Mouse (Mus musculus) CH12.LX (cell line): ENCODE measurements around the gene Pxn. TPM values are rescaled to one million over a fixed set of nuclear protein-coding genes. Genes with fewer than 3 reads are reported as not detected.

Source experiments
- DNase-seq: peaks from one replicate; pipeline ENCODE4 v3.0.0-alpha.2; 2013; ENCODE audit errors: extremely low read depth
- H3K27ac ChIP-seq: 2 replicates; pipeline ENCODE4 v1.5.1; 2012; ENCODE audit warnings: low read depth, mild to moderate bottlenecking, control low read depth, moderate library complexity; ENCODE audit not compliant: insufficient read depth
- H3K27me3 ChIP-seq: replicated peaks from 2 replicates; pipeline ENCODE3; 2012; ENCODE audit warnings: inconsistent platforms
- H3K36me3 ChIP-seq, 2 experiments: replicated peaks in 1 of 2; 2 replicates each; pipeline versions ENCODE3 to v1.6.1; 2012; ENCODE audit warnings: inconsistent platforms in 1 of 2, low read length in 1 of 2, mild to moderate bottlenecking in 1 of 2, mixed read lengths in 1 of 2, moderate library complexity in 1 of 2; ENCODE audit not compliant: control insufficient read depth in 1 of 2, insufficient read depth in 1 of 2
- H3K4me1 ChIP-seq, 2 experiments: 2 replicates each; pipeline ENCODE4 v1.6.1; 2012; ENCODE audit warnings: inconsistent platforms in 1 of 2, moderate library complexity in 1 of 2; ENCODE audit not compliant: insufficient read depth in 2 of 2, control insufficient read depth in 1 of 2
- H3K4me2 ChIP-seq: 2 replicates; pipeline ENCODE4 v1.6.1; 2012; ENCODE audit warnings: low read depth, mild to moderate bottlenecking, control low read depth; ENCODE audit not compliant: poor library complexity, insufficient read depth, severe bottlenecking
- H3K4me3 ChIP-seq, 3 experiments: fragments of 150-350 bp in 1 of 3; sonication (generic) in 1 of 3; replicated peaks in 1 of 3; 2 replicates each; pipeline versions ENCODE3 to v1.5.1; 2011 to 2012; ENCODE audit warnings: low read depth in 2 of 3, low read length in 2 of 3, mild to moderate bottlenecking in 2 of 3, moderate library complexity in 2 of 3, control low read depth in 1 of 3, improper control_type of control experiment in 1 of 3, inconsistent platforms in 1 of 3, mixed read lengths in 1 of 3; ENCODE audit not compliant: poor library complexity in 1 of 3
- H3K79me2 ChIP-seq: replicated peaks from 2 replicates; pipeline ENCODE4 v1.6.1; 2012; ENCODE audit warnings: mild to moderate bottlenecking, moderate library complexity; ENCODE audit not compliant: control insufficient read depth, poor library complexity, insufficient read depth, severe bottlenecking; ENCODE audit errors: extremely low read depth
- H3K9ac ChIP-seq: 2 replicates; pipeline ENCODE4 v1.6.1; 2012; ENCODE audit warnings: low read depth, mild to moderate bottlenecking, control low read depth, moderate library complexity; ENCODE audit not compliant: insufficient read depth
- H3K9me3 ChIP-seq: replicated peaks from 2 replicates; pipeline ENCODE3; 2012; ENCODE audit warnings: low read length, inconsistent platforms, mixed read lengths
- CTCF ChIP-seq, 2 experiments: IDR thresholded peaks in 1 of 2; conservative IDR thresholded peaks in 1 of 2; 2 replicates each; pipeline ENCODE4 v1.5.1; 2011 to 2012; ENCODE audit warnings: low read depth in 2 of 2, low read length in 2 of 2, improper control_type of control experiment in 1 of 2, inconsistent platforms in 1 of 2, mild to moderate bottlenecking in 1 of 2, moderate library complexity in 1 of 2
- E2F4 ChIP-seq: IDR thresholded peaks from 2 replicates; pipeline ENCODE4 v1.6.1; 2011; ENCODE audit warnings: low read depth, low read length, improper control_type of control experiment; ENCODE audit not compliant: insufficient replicate concordance
- ELF1 ChIP-seq: IDR thresholded peaks from 2 replicates; pipeline ENCODE4 v1.6.1; 2014; ENCODE audit warnings: low read depth, mild to moderate bottlenecking, inconsistent platforms, low read length, improper control_type of control experiment
- EP300 ChIP-seq: IDR thresholded peaks from 2 replicates; pipeline ENCODE4 v1.6.1; 2011; ENCODE audit warnings: low read length, improper control_type of control experiment
- ETS1 ChIP-seq: conservative IDR thresholded peaks from 2 replicates; pipeline ENCODE4 v1.6.1; 2012; ENCODE audit warnings: low read depth, mild to moderate bottlenecking, inconsistent platforms, low read length, improper control_type of control experiment, moderate library complexity
- GABPA ChIP-seq: IDR thresholded peaks from 2 replicates; pipeline ENCODE4 v1.6.1; 2012; ENCODE audit warnings: low read depth, low read length, improper control_type of control experiment, inconsistent platforms; ENCODE audit not compliant: insufficient replicate concordance
- HCFC1 ChIP-seq: IDR thresholded peaks from 2 replicates; pipeline ENCODE4 v1.6.1; 2012; ENCODE audit warnings: low read depth, mild to moderate bottlenecking, inconsistent platforms, low read length, improper control_type of control experiment
- JUND ChIP-seq: conservative IDR thresholded peaks from 2 replicates; pipeline ENCODE4 v1.6.1; 2011; ENCODE audit warnings: low read depth, low read length, improper control_type of control experiment
- MAFK ChIP-seq: IDR thresholded peaks from 2 replicates; pipeline ENCODE4 v1.6.1; 2011; ENCODE audit warnings: low read length, improper control_type of control experiment; ENCODE audit not compliant: insufficient replicate concordance
- MAX ChIP-seq: IDR thresholded peaks from 2 replicates; pipeline ENCODE4 v1.6.1; 2011; ENCODE audit warnings: low read length, improper control_type of control experiment
- MYC ChIP-seq: IDR thresholded peaks from 2 replicates; pipeline ENCODE4 v1.6.1; 2011; ENCODE audit warnings: low read depth, mild to moderate bottlenecking, improper control_type of control experiment, low read length
- NELFE ChIP-seq: IDR thresholded peaks from 2 replicates; pipeline ENCODE4 v1.6.1; 2011; ENCODE audit warnings: low read depth, low read length, improper control_type of control experiment
- NRF1 ChIP-seq: IDR thresholded peaks from 2 replicates; pipeline ENCODE4 v1.6.1; 2014; ENCODE audit warnings: low read depth, mild to moderate bottlenecking, inconsistent platforms, low read length, improper control_type of control experiment, moderate library complexity
- PAX5 ChIP-seq: IDR thresholded peaks from 2 replicates; pipeline ENCODE4 v1.6.1; 2012; ENCODE audit warnings: low read length, inconsistent platforms, mixed read lengths
- POLR2A ChIP-seq: IDR thresholded peaks from 2 replicates; pipeline ENCODE4 v1.6.1; 2011; ENCODE audit warnings: low read depth, mild to moderate bottlenecking, improper control_type of control experiment, low read length
- POLR2AphosphoS2 ChIP-seq: IDR thresholded peaks from 2 replicates; pipeline ENCODE4 v1.6.1; 2011; ENCODE audit warnings: low read depth, low read length, improper control_type of control experiment
- RAD21 ChIP-seq: IDR thresholded peaks from 2 replicates; pipeline ENCODE4 v1.6.1; 2011; ENCODE audit warnings: low read depth, mild to moderate bottlenecking, low read length, improper control_type of control experiment, moderate library complexity
- SIN3A ChIP-seq: IDR thresholded peaks from 2 replicates; pipeline ENCODE4 v1.6.1; 2012; ENCODE audit warnings: low read length, improper control_type of control experiment, inconsistent platforms
- SMC3 ChIP-seq: IDR thresholded peaks from 2 replicates; pipeline ENCODE4 v1.6.1; 2011; ENCODE audit warnings: low read depth, low read length, improper control_type of control experiment
- TBP ChIP-seq: conservative IDR thresholded peaks from 2 replicates; pipeline ENCODE4 v1.6.1; 2011; ENCODE audit warnings: low read depth, low read length, improper control_type of control experiment
- UBTF ChIP-seq: IDR thresholded peaks from 2 replicates; pipeline ENCODE4 v1.6.1; 2012; ENCODE audit warnings: low read depth, mild to moderate bottlenecking, inconsistent platforms, low read length, improper control_type of control experiment, moderate library complexity
- USF2 ChIP-seq: conservative IDR thresholded peaks from 2 replicates; pipeline ENCODE4 v1.6.1; 2011; ENCODE audit warnings: low read depth, low read length, improper control_type of control experiment
- ZNF384 ChIP-seq: IDR thresholded peaks from 2 replicates; pipeline ENCODE4 v1.6.1; 2012; ENCODE audit warnings: low read depth, low read length, improper control_type of control experiment, inconsistent platforms
- dilution Hi-C: fragments of 300-500 bp; cut with MboI; formaldehyde crosslinking; loops from 2 replicates; pipeline ENCODE4 v1.14.3; 2020; ENCODE audit warnings: low sequenced_read_pairs; ENCODE audit not compliant: extremely low pct_unique_long_range_greater_than_20kb, extremely low pct_ligation_motif_present
- in situ Hi-C: fragments of 300-500 bp; cut with MboI; formaldehyde crosslinking; loops from 3 replicates; pipeline ENCODE4 v1.14.3; 2019; ENCODE audit warnings: low sequenced_read_pairs, low pct_ligation_motif_present, low pct_unique_long_range_greater_than_20kb, mixed read lengths
- polyA plus RNA-seq: library from polyadenylated mRNA; unstranded; fragments of >175 nt; gene quantifications from 2 replicates; pipeline ENCODE4 v1.2.1, GENCODE M21; 2012; ENCODE audit warnings: low read depth; ENCODE audit not compliant: insufficient read length
- total RNA-seq, 2 experiments: library from RNA; depleted of rRNA; stranded (reverse); fragments of 300-350 nt in 1 of 2; fragments of >200 nt in 1 of 2; gene quantifications; 2 replicates each; pipeline ENCODE4 v1.2.3; 2012 to 2014

The Pxn gene
- total and polyA plus RNA-seq, 3 experiments: 17.0 to 43.4 (median 21.1) TPM

DNA sequence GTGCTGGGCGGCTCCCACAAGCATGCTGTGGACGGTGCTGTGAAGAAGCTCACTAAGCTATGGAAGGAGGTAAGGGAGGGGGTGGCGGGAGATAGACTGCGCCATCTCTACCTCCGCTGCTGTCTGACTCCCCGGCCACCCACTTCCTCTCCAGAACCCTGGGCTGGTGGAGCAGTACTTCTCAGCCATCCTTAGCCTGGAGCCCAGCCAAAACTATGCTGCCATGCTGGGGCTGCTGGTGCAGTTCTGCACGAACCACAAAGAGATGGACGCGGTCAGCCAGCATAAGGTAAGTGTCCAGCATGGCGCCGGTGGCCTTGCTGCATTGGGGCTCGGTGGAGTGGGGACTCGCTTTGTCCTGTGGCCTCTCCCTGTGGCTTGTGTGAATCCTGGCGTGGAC is 72.4 kb downstream of the Pxn start:
- Histone ChIP-seq H3K4me2 (no peak overlapping the region), H3K4me1 (no peaks in the 10 kb centered on the region), H3K36me3 (peaks cover 90 to 97% of the 10 kb centered on the region in 2 experiments), H3K27me3 (no peaks in the 10 kb centered on the region), H3K27ac (no peak overlapping the region), H3K9me3 (peaks cover 25% of the 10 kb centered on the region), H3K4me3 (no peak overlapping the region), H3K9ac (no peak overlapping the region), H3K79me2 (no peaks in the 10 kb centered on the region)
- TF ChIP-seq RAD21 (no peak), E2F4 (no peak), EP300 (no peak), USF2 (no peak), TBP (no peak), SMC3 (no peak)
- dilution Hi-C loops: no loop called here
- in situ Hi-C loops: loop anchor here (5.0 kb wide), 1 partner anchor 33 kb away; no protein-coding TSS in a partner anchor
- no peak for DNase-seq

DNA sequence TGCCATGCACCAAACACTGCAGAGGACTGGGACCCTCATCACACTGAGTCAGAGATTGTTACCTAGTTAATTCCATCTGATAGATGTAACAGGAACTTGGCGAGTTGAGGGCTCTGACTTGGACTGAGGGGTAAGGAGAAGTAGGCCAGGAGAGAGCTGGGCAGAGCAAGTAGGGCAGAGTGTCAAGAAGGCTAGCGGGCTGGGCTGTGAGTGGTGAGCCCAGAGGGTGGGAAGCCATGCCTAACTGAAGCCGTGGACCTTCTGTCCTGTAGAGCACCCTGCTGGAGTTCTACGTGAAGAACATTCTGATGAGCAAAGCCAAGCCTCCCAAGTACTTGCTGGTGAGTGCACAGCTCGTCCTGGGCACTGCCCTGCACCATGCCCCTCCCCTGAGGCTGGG is 72.9 kb downstream of the Pxn start:
- TF ChIP-seq E2F4 (no peak), POLR2AphosphoS2 (no peak), POLR2A (no peak)
- H3K9me3 ChIP-seq: peaks cover 25% of the 10 kb centered on the region
- in situ Hi-C loops: loop anchor here (5.0 kb wide), 1 partner anchor 33 kb away; no protein-coding TSS in a partner anchor

GRCm38 (mm10) chr5:115580229-115581001 is 73.9 kb downstream of the Pxn start:
- Histone ChIP-seq H3K4me2 (no peak overlapping the region), H3K36me3 (peaks cover 88 to 97% of the 10 kb centered on the region in 2 experiments), H3K4me3 (no peak overlapping the region), H3K27ac (no peak overlapping the region), H3K9me3 (peaks cover 25% of the 10 kb centered on the region), H3K79me2 (no peaks in the 10 kb centered on the region), H3K27me3 (no peaks in the 10 kb centered on the region), H3K4me1 (no peaks in the 10 kb centered on the region), H3K9ac (no peak overlapping the region)
- dilution Hi-C loops: no loop called here
- no peak for DNase-seq
- in situ Hi-C loops: no loop called here
- TF ChIP-seq JUND: no peak
- TF ChIP-seq SIN3A: no peak
- TF ChIP-seq MAX: no peak
- TF ChIP-seq TBP: no peak
- no peak for TF ChIP-seq NRF1
- no peak for TF ChIP-seq MAFK
- no peak for TF ChIP-seq PAX5
- TF ChIP-seq ETS1: no peak
- TF ChIP-seq MYC: no peak
- no peak for TF ChIP-seq GABPA
- no peak for TF ChIP-seq ELF1
- no peak for TF ChIP-seq CTCF (conservative IDR thresholded peaks at IDR 0.05 in 1 of 2, IDR thresholded peaks at IDR 0.05 in 1 of 2; ENCODE audit: low read depth in 2 of 2, low read length in 2 of 2)
- no peak for TF ChIP-seq POLR2AphosphoS2
- TF ChIP-seq NELFE: no peak
- no peak for TF ChIP-seq ZNF384
- TF ChIP-seq UBTF: no peak
- TF ChIP-seq EP300: no peak
- no peak for TF ChIP-seq POLR2A
- TF ChIP-seq HCFC1: no peak

More for the DNA sequence above, 72.9 kb downstream of the Pxn start:
- H3K9ac ChIP-seq: no peak overlapping the region
- no peak overlapping the region for H3K4me3 ChIP-seq
- H3K27me3 ChIP-seq: no peaks in the 10 kb centered on the region
- DNase-seq: no peak
- no peaks in the 10 kb centered on the region for H3K79me2 ChIP-seq
- no peak overlapping the region for H3K27ac ChIP-seq
- dilution Hi-C loops: no loop called here
- H3K4me2 ChIP-seq: no peak overlapping the region
- peaks cover 89 to 97% of the 10 kb centered on the region in 2 experiments for H3K36me3 ChIP-seq
- no peaks in the 10 kb centered on the region for H3K4me1 ChIP-seq
